Mouse (Mus musculus): ENCODE data around the gene Uggt2.
A peak's percentile ranks its signal among the peaks of the same experiment; 100 is the strongest.

GRCm38 (mm10) chr14:118937533-118938492, 161.4 kb downstream of the Uggt2 start, which contains the start of gene Dnajc3:
- TF ChIP-seq POLR2A (IDR thresholded peaks at IDR 0.05; ENCODE audit: insufficient read length, low read depth), result peak; percentile 82
- no peak for TF ChIP-seq TCF3 (IDR thresholded peaks at IDR 0.05; ENCODE audit: insufficient read length, low read depth)
- TF ChIP-seq CEBPB (IDR thresholded peaks at IDR 0.05; ENCODE audit: insufficient read depth, poor library complexity, severe bottlenecking), result no peak
- TF ChIP-seq MYOG (IDR thresholded peaks at IDR 0.05; ENCODE audit: control insufficient read depth in 1 of 3, insufficient read depth in 1 of 3, insufficient read length in 2 of 3, low read depth in 2 of 3), result peak in 1 of 3 experiments; percentile 1
